Mouse (Mus musculus): ENCODE data around the gene Snx27. TPM values are rescaled to one million over a fixed set of nuclear protein-coding genes. Genes with fewer than 3 reads are reported as not detected.
A peak's percentile ranks its signal among the peaks of the same experiment; 100 is the strongest.

The Snx27 gene
- total RNA-seq, 2 experiments from 2014 or later = 35.7 to 37.1 TPM

GRCm38 (mm10) chr3:94601959-94602358, 19.4 kb upstream of the Snx27 start:
- peak; percentile 65 for DNase-seq
- TF ChIP-seq CTCF (IDR thresholded peaks at IDR 0.05) = peak; percentile 86
- Histone ChIP-seq H3K4me3 (no peak overlapping the region), H3K27ac (no peak overlapping the region)
- intact Hi-C loops (cut with DNase I) = loop anchor here (1.0 to 2.0 kb wide), 2 partner anchors 146 to 235 kb away; no protein-coding TSS in a partner anchor

- Histone ChIP-seq H3K4me3 (no peak overlapping the region), H3K27ac (no peak overlapping the region)
- no peak for DNase-seq
- TF ChIP-seq CTCF (IDR thresholded peaks at IDR 0.05) = no peak
- intact Hi-C loops (cut with DNase I) = no loop called here
Measured at GRCm38 (mm10) chr3:94597224-94597779, 14.8 kb upstream of the Snx27 start.

GRCm38 (mm10) chr3:94595871-94596287, 13.4 kb upstream of the Snx27 start:
- no peak for DNase-seq
- TF ChIP-seq CTCF (IDR thresholded peaks at IDR 0.05) = no peak
- no peak overlapping the region for H3K27ac ChIP-seq
- no peak overlapping the region for H3K4me3 ChIP-seq
- intact Hi-C loops (cut with DNase I) = no loop called here

GRCm38 (mm10) chr3:94591066-94591465, 8.6 kb upstream of the Snx27 start:
- DNase-seq = no peak
- intact Hi-C loops (cut with DNase I) = no loop called here
- Histone ChIP-seq H3K27ac (no peak overlapping the region), H3K4me3 (no peak overlapping the region)
- no peak for TF ChIP-seq CTCF (IDR thresholded peaks at IDR 0.05)

GRCm38 (mm10) chr3:94587962-94588361, 5.4 kb upstream of the Snx27 start:
- H3K4me3 ChIP-seq = no peak overlapping the region
- no peak overlapping the region for H3K27ac ChIP-seq
- TF ChIP-seq CTCF (IDR thresholded peaks at IDR 0.05) = no peak
- DNase-seq = no peak
- intact Hi-C loops (cut with DNase I) = loop anchor here (10.0 kb wide), 1 partner anchor 53 kb away; no protein-coding TSS in a partner anchor

- peak overlapping the region; percentile 95 for H3K27ac ChIP-seq
- intact Hi-C loops (cut with DNase I) = loop anchor here (10.0 kb wide), 1 partner anchor 48 kb away; no protein-coding TSS in a partner anchor
- no peak for DNase-seq
- TF ChIP-seq CTCF (IDR thresholded peaks at IDR 0.05) = no peak
- H3K4me3 ChIP-seq = peak overlapping the region; percentile 93
Measured at GRCm38 (mm10) chr3:94582944-94583343, 428 bp upstream of the Snx27 start.

- no peak for TF ChIP-seq CTCF (IDR thresholded peaks at IDR 0.05)
- intact Hi-C loops (cut with DNase I) = loop anchor here (10.0 kb wide), 1 partner anchor 47 kb away; no protein-coding TSS in a partner anchor
- DNase-seq = no peak
- peak overlapping the region; percentile 95 for H3K27ac ChIP-seq
- peak overlapping the region; percentile 93 for H3K4me3 ChIP-seq
Measured at GRCm38 (mm10) chr3:94581793-94582455, 592 bp downstream of the Snx27 start.

GRCm38 (mm10) chr3:94581138-94581780, 1.3 kb downstream of the Snx27 start:
- Histone ChIP-seq H3K4me3 (peak overlapping the region; percentile 93), H3K27ac (peak overlapping the region; percentile 95)
- TF ChIP-seq CTCF (IDR thresholded peaks at IDR 0.05) = no peak
- no peak for DNase-seq
- intact Hi-C loops (cut with DNase I) = loop anchor here (10.0 kb wide), 1 partner anchor 46 kb away; no protein-coding TSS in a partner anchor

- intact Hi-C loops (cut with DNase I) = no loop called here
- DNase-seq = no peak
- Histone ChIP-seq H3K27ac (no peak overlapping the region), H3K4me3 (no peak overlapping the region)
- no peak for TF ChIP-seq CTCF (IDR thresholded peaks at IDR 0.05)
Measured at GRCm38 (mm10) chr3:94574506-94574905, 8.0 kb downstream of the Snx27 start.

GRCm38 (mm10) chr3:94567242-94567641, 15.3 kb downstream of the Snx27 start:
- H3K27ac ChIP-seq = peak overlapping the region; percentile 2; the same call in 1 of the 2 replicates
- intact Hi-C loops (cut with DNase I) = no loop called here
- no peak overlapping the region for H3K4me3 ChIP-seq
- TF ChIP-seq CTCF (IDR thresholded peaks at IDR 0.05) = no peak
- DNase-seq = no peak

GRCm38 (mm10) chr3:94565557-94565956, 17.0 kb downstream of the Snx27 start:
- Histone ChIP-seq H3K4me3 (no peak overlapping the region), H3K27ac (peak overlapping the region; percentile 86)
- no peak for DNase-seq
- TF ChIP-seq CTCF (IDR thresholded peaks at IDR 0.05) = no peak
- intact Hi-C loops (cut with DNase I) = no loop called here

GRCm38 (mm10) chr3:94565127-94565526, 17.4 kb downstream of the Snx27 start:
- Histone ChIP-seq H3K27ac (peak overlapping the region; percentile 86), H3K4me3 (peak overlapping the region; percentile 21)
- TF ChIP-seq CTCF (IDR thresholded peaks at IDR 0.05) = no peak
- intact Hi-C loops (cut with DNase I) = no loop called here
- DNase-seq = no peak

Measured in gastrocnemius, adult 2 months (tissue).